Mouse (Mus musculus) left cerebral cortex, postnatal 25 days (tissue): ENCODE data around the gene Togaram2. TPM values are rescaled to one million over a fixed set of nuclear protein-coding genes. Genes with fewer than 3 reads are reported as not detected.
A peak's percentile ranks its signal among the peaks of the same experiment; 100 is the strongest.

ENCODE experiments used
- DNase-seq, 2 experiments: peaks; one replicate each; pipeline ENCODE4 v3.0.0; 2022; ENCODE audit warnings: low spot score in 2 of 2, mixed read lengths in 1 of 2
- intact Hi-C: fragments of 180-260 bp; cut with DNase I; formaldehyde crosslinking; loops from one replicate; pipeline ENCODE4 v1.15.1; 2025
- total RNA-seq, 2 experiments: library from RNA; stranded (reverse); gene quantifications; 2 replicates each; pipeline ENCODE4 v1.2.3; 2021

Togaram2 gene
- total RNA-seq, 2 experiments from 2014 or later: 2.4 to 3.4 TPM

- intact Hi-C loops: loop anchor here (5.0 kb wide), 1 partner anchor 108 kb away; no protein-coding TSS in a partner anchor
- no peak for DNase-seq
Measured at GRCm38 (mm10) chr17:71673936-71674335, 875 bp downstream of the Togaram2 start.

GRCm38 (mm10) chr17:71674886-71675285 lies 1.8 kb downstream of the Togaram2 start:
- peak in 1 of 2 experiments; percentile 38 for DNase-seq
- intact Hi-C loops: loop anchor here (5.0 kb wide), 1 partner anchor 107 kb away; no protein-coding TSS in a partner anchor

GRCm38 (mm10) chr17:71681666-71682065 lies 8.6 kb downstream of the Togaram2 start:
- intact Hi-C loops: no loop called here
- DNase-seq: no peak

- intact Hi-C loops: no loop called here
- DNase-seq: no peak
Measured at GRCm38 (mm10) chr17:71682379-71682778, 9.3 kb downstream of the Togaram2 start.

- intact Hi-C loops: no loop called here
- no peak for DNase-seq
Measured at GRCm38 (mm10) chr17:71683281-71683680, 10.2 kb downstream of the Togaram2 start.

- peak in 1 of 2 experiments; percentile 42 for DNase-seq
- intact Hi-C loops: no loop called here
Measured at GRCm38 (mm10) chr17:71684103-71684608, 11.1 kb downstream of the Togaram2 start.

- intact Hi-C loops: no loop called here
- no peak for DNase-seq
Measured at GRCm38 (mm10) chr17:71687436-71687835, 14.4 kb downstream of the Togaram2 start.

- intact Hi-C loops: loop anchor here (2.0 kb wide), 1 partner anchor 53 kb away; no protein-coding TSS in a partner anchor
- no peak for DNase-seq
Measured at GRCm38 (mm10) chr17:71689903-71690302, 16.8 kb downstream of the Togaram2 start.

GRCm38 (mm10) chr17:71691361-71691875 lies 18.4 kb downstream of the Togaram2 start:
- intact Hi-C loops: loop anchor here (2.0 kb wide), 1 partner anchor 51 kb away; no protein-coding TSS in a partner anchor
- peak; percentile 42 to 64 for DNase-seq

- DNase-seq: peak; percentile 62 to 86
- intact Hi-C loops: loop anchor here (2.0 kb wide), 1 partner anchor 89 kb away; no protein-coding TSS in a partner anchor
Measured at GRCm38 (mm10) chr17:71693313-71693712, 20.3 kb downstream of the Togaram2 start.

GRCm38 (mm10) chr17:71693780-71694179 lies 20.7 kb downstream of the Togaram2 start:
- intact Hi-C loops: loop anchor here (2.0 kb wide), 1 partner anchor 89 kb away; no protein-coding TSS in a partner anchor

GRCm38 (mm10) chr17:71695151-71695550 lies 22.1 kb downstream of the Togaram2 start:
- peak in 1 of 2 experiments; percentile 56 for DNase-seq
- intact Hi-C loops: no loop called here

More at GRCm38 (mm10) chr17:71693780-71694179, 20.7 kb downstream of the Togaram2 start:
- no peak for DNase-seq

- intact Hi-C loops: no loop called here
- DNase-seq: no peak
Measured at GRCm38 (mm10) chr17:71695716-71696315, 22.8 kb downstream of the Togaram2 start.

GRCm38 (mm10) chr17:71696396-71696795 lies 23.3 kb downstream of the Togaram2 start:
- no peak for DNase-seq
- intact Hi-C loops: no loop called here

GRCm38 (mm10) chr17:71697896-71698618 lies 25.0 kb downstream of the Togaram2 start:
- peak in 1 of 2 experiments; percentile 42 for DNase-seq
- intact Hi-C loops: no loop called here

- DNase-seq: no peak
- intact Hi-C loops: no loop called here
Measured at GRCm38 (mm10) chr17:71698619-71698956, 25.5 kb downstream of the Togaram2 start.

GRCm38 (mm10) chr17:71705113-71705512 lies 32.1 kb downstream of the Togaram2 start:
- DNase-seq: no peak
- intact Hi-C loops: no loop called here

GRCm38 (mm10) chr17:71705550-71706480 lies 32.8 kb downstream of the Togaram2 start:
- no peak for DNase-seq

GRCm38 (mm10) chr17:71707715-71708114 lies 34.7 kb downstream of the Togaram2 start:
- no peak for DNase-seq
- intact Hi-C loops: no loop called here

More at GRCm38 (mm10) chr17:71705550-71706480, 32.8 kb downstream of the Togaram2 start:
- intact Hi-C loops: no loop called here
